Mouse (Mus musculus): Measurements from ENCODE around the gene Cluh.
A peak's percentile ranks its signal among the peaks of the same experiment; 100 is the strongest.

The Cluh gene

GRCm38 (mm10) chr11:74649095-74649646 lies at the start of gene Cluh:
Gene Cluh, plus strand, starts transcription at chr11:74649495.
- peak; percentile 98 for DNase-seq

GRCm38 (mm10) chr11:74602286-74602685 lies 47.0 kb upstream of the Cluh start:
- no peak for DNase-seq

- no peak for DNase-seq
Observed at GRCm38 (mm10) chr11:74610068-74610467, 39.2 kb upstream of the Cluh start.

- no peak for DNase-seq
Observed at GRCm38 (mm10) chr11:74610545-74611176, 38.6 kb upstream of the Cluh start, which contains the start of gene Rap1gap2. Gene Rap1gap2, minus strand, starts transcription at chr11:74610915.

- no peak for DNase-seq
Observed at GRCm38 (mm10) chr11:74611437-74611836, 37.9 kb upstream of the Cluh start.

- DNase-seq = peak; percentile 8
Observed at GRCm38 (mm10) chr11:74613428-74613827, 35.9 kb upstream of the Cluh start.

GRCm38 (mm10) chr11:74615571-74615970 lies 33.7 kb upstream of the Cluh start:
- DNase-seq = peak; percentile 9

- peak; percentile 76 for DNase-seq
Observed at GRCm38 (mm10) chr11:74619201-74619955, 29.9 kb upstream of the Cluh start, which contains the start of gene Ccdc92b. Gene Ccdc92b, plus strand, starts transcription at chr11:74619605.

GRCm38 (mm10) chr11:74619956-74620300 lies 29.4 kb upstream of the Cluh start:
- no peak for DNase-seq

- DNase-seq = peak; percentile 10
Observed at GRCm38 (mm10) chr11:74621974-74622669, 27.2 kb upstream of the Cluh start.

GRCm38 (mm10) chr11:74623693-74624092 lies 25.6 kb upstream of the Cluh start:
- peak; percentile 46 for DNase-seq

- no peak for DNase-seq
Observed at GRCm38 (mm10) chr11:74625333-74625732, 24.0 kb upstream of the Cluh start.

- no peak for DNase-seq
Observed at GRCm38 (mm10) chr11:74627481-74627880, 21.8 kb upstream of the Cluh start.

GRCm38 (mm10) chr11:74631880-74632789 lies 17.2 kb upstream of the Cluh start:
- DNase-seq = no peak

GRCm38 (mm10) chr11:74634490-74635275 lies 14.6 kb upstream of the Cluh start:
- DNase-seq = peak; percentile 75

- peak; percentile 61 for DNase-seq
Observed at GRCm38 (mm10) chr11:74637486-74637885, 11.8 kb upstream of the Cluh start.

- peak; percentile 89 for DNase-seq
Observed at GRCm38 (mm10) chr11:74637971-74638790, 11.1 kb upstream of the Cluh start.

- peak; percentile 58 for DNase-seq
Observed at GRCm38 (mm10) chr11:74638791-74639411, 10.4 kb upstream of the Cluh start.

- DNase-seq = no peak
Observed at GRCm38 (mm10) chr11:74639628-74640027, 9.7 kb upstream of the Cluh start.

GRCm38 (mm10) chr11:74647966-74648365 lies 1.3 kb upstream of the Cluh start:
- DNase-seq = no peak

All from cerebellum, adult 9-11 months (tissue).